ENCODE assay signal across 10 mouse cellular contexts in the genomic region with DNA sequence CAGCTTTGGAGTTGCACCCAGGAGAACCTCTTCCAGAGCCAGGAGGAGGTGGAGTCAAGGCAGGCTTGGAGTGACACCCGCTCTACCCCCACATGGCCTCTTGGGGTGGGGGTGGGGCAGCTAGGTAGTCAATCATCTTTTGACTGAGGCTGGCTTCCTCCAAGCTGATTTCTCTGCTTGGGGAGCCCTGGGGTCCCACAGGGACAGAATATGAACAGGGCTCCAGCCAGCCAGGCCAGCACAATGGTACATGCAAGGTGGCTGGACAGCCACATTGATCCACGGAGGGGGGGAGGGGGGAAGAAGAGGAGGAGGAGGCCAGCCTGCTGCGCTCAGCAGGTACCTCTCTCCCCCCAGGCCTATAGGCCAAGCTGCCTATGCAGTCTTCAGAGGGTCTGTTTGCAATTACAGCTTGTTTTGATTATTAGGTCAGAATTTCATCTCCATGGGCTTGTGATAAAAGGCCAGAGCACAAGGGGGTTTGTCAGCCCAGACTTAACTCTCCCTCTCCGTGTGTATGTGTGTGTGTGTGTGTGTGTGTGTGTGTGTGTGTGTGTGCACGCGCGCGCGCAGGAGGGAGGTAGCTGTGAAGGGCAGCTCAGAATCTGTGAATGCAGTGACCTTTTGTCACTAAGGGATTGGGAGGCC.
DNase-seq lines count a peak whose midpoint lies in the region; ATAC-seq lines count a peak whose summit lies in the region.
"Had no signal": no experiment of that assay in that cellular context is flagged by ENCODE, and none has a peak within 500 bp of the region (broad histone marks: within the 10 kb centered on the region; RNA-seq: fewer than 3 reads in every experiment).

No protein-coding gene starts in this region.

- H3K4me3 ChIP-seq in embryonic facial prominence, embryonic 15.5 days (replicated peaks), result no peak overlapping the region
- no peak overlapping the region for H3K4me3 ChIP-seq in midbrain, embryonic 15.5 days
- H3K4me3 ChIP-seq: left cerebral cortex, adult 2 months had no signal

- ATAC-seq in embryonic facial prominence, embryonic 15.5 days (ENCODE audit: insufficient number of reproducible peaks, low FRiP score, low TSS enrichment, low read depth), result peak; percentile 39; the same call in 1 of the 2 replicates
- ATAC-seq in midbrain, embryonic 15.5 days (replicated peaks), result 0 out of 2 replicates have a peak, but pooled peaks have one; percentile 9
- ATAC-seq in megakaryocyte, adult 5-6 weeks (ENCODE audit: poor library complexity, severe bottlenecking), result no peak

- no peaks in the 10 kb centered on the region for H3K36me3 ChIP-seq in embryonic facial prominence, embryonic 15.5 days
- no peaks in the 10 kb centered on the region for H3K36me3 ChIP-seq in midbrain, embryonic 15.5 days (replicated peaks)

- WGBS in embryonic facial prominence, embryonic 15.5 days, result 32% methylated on average over 9 of the region's 9 CpGs
- 45% methylated on average over 9 of the region's 9 CpGs for WGBS in midbrain, embryonic 15.5 days

- H3K4me2 ChIP-seq in embryonic facial prominence, embryonic 15.5 days (replicated peaks), result no peak overlapping the region
- H3K4me2 ChIP-seq in midbrain, embryonic 15.5 days, result no peak overlapping the region

- no peaks in the 10 kb centered on the region for H3K27me3 ChIP-seq in embryonic facial prominence, embryonic 15.5 days
- no peaks in the 10 kb centered on the region for H3K27me3 ChIP-seq in midbrain, embryonic 15.5 days (replicated peaks)

- H3K4me1 ChIP-seq in embryonic facial prominence, embryonic 15.5 days, result peaks cover 42% of the 10 kb centered on the region
- peaks cover 9% of the 10 kb centered on the region for H3K4me1 ChIP-seq in midbrain, embryonic 15.5 days

- DNase-seq in adrenal gland, postnatal 14 days, result peak; percentile 58
- DNase-seq in adrenal gland, adult 18-20 months (ENCODE audit: low spot score in 2 of 2), result no peak
- DNase-seq in kidney, postnatal 4 days, result peak; percentile 34 to 60
- no peak for DNase-seq in kidney, postnatal 14 days
- no peak for DNase-seq in frontal cortex, postnatal 36 days (ENCODE audit: low spot score in 2 of 2)
- DNase-seq: right cerebral cortex, postnatal 4 days had no signal

- H3K9ac ChIP-seq in embryonic facial prominence, embryonic 15.5 days, result no peak overlapping the region
- H3K9ac ChIP-seq in midbrain, embryonic 15.5 days, result no peak overlapping the region

- no peaks in the 10 kb centered on the region for H3K9me3 ChIP-seq in embryonic facial prominence, embryonic 15.5 days (replicated peaks)
- no peaks in the 10 kb centered on the region for H3K9me3 ChIP-seq in midbrain, embryonic 15.5 days

- H3K27ac ChIP-seq in embryonic facial prominence, embryonic 15.5 days (replicated peaks), result peak overlapping the region; percentile 30; the same call in 1 of the 2 replicates
- H3K27ac ChIP-seq in midbrain, embryonic 15.5 days, result no peak overlapping the region
- H3K27ac ChIP-seq: left cerebral cortex, adult 2 months had no signal

Comparison
In these comparisons a context has a peak if more than half of its experiments do, and no peak if none do; other contexts are left out.
1. DNase-seq: peak in adrenal gland, postnatal 14 days (single experiment) and kidney, postnatal 4 days (2 of 2); none in adrenal gland, adult 18-20 months (0 of 2), kidney, postnatal 14 days (single experiment) and frontal cortex, postnatal 36 days (0 of 2).